Mouse (Mus musculus): ENCODE measurements at regions not wholly inside any gene's neighbourhood (a gene's known extent, or its start where the extent isn't known, plus 50 kb on each side); places are given as distances from the start of the nearest gene placed in this dataset.

- no peak for DNase-seq (ENCODE audit: low read depth, low spot score)
These were observed 79.1 kb downstream of the Ifi44 start for GRCm38 (mm10) chr3:151670628-151671027.

DNA sequence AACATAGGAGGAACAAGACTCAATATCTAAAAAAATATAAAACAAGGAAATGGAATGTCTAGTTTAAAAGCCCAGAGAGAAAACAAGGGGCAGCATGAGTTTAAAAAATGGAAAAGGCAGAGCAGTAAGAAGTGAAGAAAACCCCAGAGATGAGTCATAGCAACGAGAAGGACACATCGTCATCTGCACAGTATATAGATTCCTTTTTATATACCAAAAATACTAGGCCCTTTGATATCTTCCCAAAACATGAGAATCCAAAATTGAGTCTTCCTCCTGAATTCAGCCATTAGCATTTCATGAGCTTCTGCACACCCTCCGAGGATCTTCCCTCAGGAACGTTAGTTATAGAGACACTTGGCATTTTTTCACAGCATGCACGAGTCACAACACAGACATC, 96.5 kb downstream of the Ifi44 start:
- DNase-seq (ENCODE audit: low read depth, low spot score), result no peak

DNA sequence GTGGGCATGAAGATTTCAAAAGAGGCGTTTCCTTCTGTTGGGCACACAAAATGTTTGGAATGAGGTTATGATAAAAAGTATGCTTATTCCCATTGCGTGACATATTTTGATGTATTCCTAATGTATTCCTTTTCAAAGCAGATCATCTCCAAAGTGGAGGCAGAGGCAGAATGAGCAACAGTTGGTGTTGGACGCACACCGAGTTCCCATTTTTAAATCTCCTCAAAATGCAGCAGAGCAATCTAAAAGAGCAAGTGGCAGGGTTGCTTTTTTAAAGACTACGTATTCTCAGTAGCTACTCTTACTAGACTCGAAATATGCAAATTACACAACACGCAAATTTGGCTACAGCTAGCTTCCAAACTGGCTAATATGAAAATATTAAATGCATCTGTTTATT, 98.2 kb downstream of the Ifi44 start:
- DNase-seq (ENCODE audit: low read depth, low spot score), result no peak

GRCm38 (mm10) chr3:151647637-151648036, 102.1 kb downstream of the Ifi44 start:
- DNase-seq (ENCODE audit: low read depth, low spot score), result peak; percentile 66

- no peak for DNase-seq (ENCODE audit: low read depth, low spot score)
These were observed 110.2 kb downstream of the Ifi44 start for GRCm38 (mm10) chr3:151639431-151640111.

- DNase-seq (ENCODE audit: low read depth, low spot score), result no peak
These were observed 111.4 kb downstream of the Ifi44 start for GRCm38 (mm10) chr3:151638326-151638725.

GRCm38 (mm10) chr3:151610954-151611353, 138.8 kb downstream of the Ifi44 start:
- DNase-seq (ENCODE audit: low read depth, low spot score), result no peak

- no peak for DNase-seq (ENCODE audit: low read depth, low spot score)
These were observed 142.1 kb downstream of the Ifi44 start for GRCm38 (mm10) chr3:151607689-151608088.

DNA sequence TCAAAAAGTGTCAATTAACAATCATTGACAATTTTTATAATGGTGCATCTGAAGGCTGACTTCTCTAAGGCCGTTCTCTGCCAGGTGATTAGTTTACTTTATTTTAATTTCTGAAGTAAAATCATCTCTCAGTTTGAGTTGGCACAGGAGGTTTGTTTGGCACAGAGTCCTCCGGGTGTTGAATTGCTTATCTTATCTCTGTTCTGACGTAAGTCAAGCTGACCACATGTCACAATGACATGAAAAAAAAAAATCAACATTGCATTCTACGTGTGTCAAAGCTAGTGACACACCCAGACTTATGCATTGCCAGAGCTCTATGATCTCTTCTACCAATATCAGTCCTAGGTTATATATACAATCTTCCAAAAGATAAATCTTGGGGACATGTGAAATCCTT, 146.4 kb downstream of the Ifi44 start:
- no peak for DNase-seq (ENCODE audit: low read depth, low spot score)

All from ES-CJ7 (cell line).